Mouse (Mus musculus): ENCODE data around the gene Trappc6b. TPM values are rescaled to one million over a fixed set of nuclear protein-coding genes. Genes with fewer than 3 reads are reported as not detected.
A peak's percentile ranks its signal among the peaks of the same experiment; 100 is the strongest.
"Not testable (repeated sequence)": the region's sequence is repeated elsewhere in the genome, so short reads cannot be mapped to it uniquely, and the experiment has no call there.

Trappc6b gene
- polyA plus RNA-seq, 1 experiment from 2014 or later: 89.9 TPM

- ATAC-seq: no peak
- H3K4me2 ChIP-seq (replicated peaks; ENCODE audit: low read depth): peak overlapping the region; percentile 67
These were observed 950 bp downstream of the Trappc6b start for GRCm38 (mm10) chr12:59060322-59060721.

GRCm38 (mm10) chr12:59058242-59058641 is 3.0 kb downstream of the Trappc6b start:
- WGBS: 92% methylated on average over 5 of the region's 5 CpGs
- H3K4me1 ChIP-seq (replicated peaks; ENCODE audit: control insufficient read depth, insufficient read depth, low read length); H3K9ac ChIP-seq (ENCODE audit: low read depth, low read length); ATAC-seq; H3K9me3 ChIP-seq (ENCODE audit: control insufficient read depth); H3K4me2 ChIP-seq (replicated peaks; ENCODE audit: low read depth); H3K4me3 ChIP-seq (ENCODE audit: low read depth, low read length); H3K27me3 ChIP-seq (replicated peaks; ENCODE audit: control insufficient read depth, insufficient read depth, low read length); H3K36me3 ChIP-seq (ENCODE audit: control insufficient read depth, insufficient read depth); H3K27ac ChIP-seq (ENCODE audit: low read depth, low read length): not testable (repeated sequence)

More at GRCm38 (mm10) chr12:59060322-59060721, 950 bp downstream of the Trappc6b start:
- Histone ChIP-seq H3K4me3 (ENCODE audit: low read depth, low read length) (peak overlapping the region; percentile 78), H3K4me1 (replicated peaks; ENCODE audit: control insufficient read depth, insufficient read depth, low read length) (0 out of 2 replicates have a peak, but pooled peaks cover 5% of the 10 kb centered on the region), H3K36me3 (ENCODE audit: control insufficient read depth, insufficient read depth) (peaks cover 4% of the 10 kb centered on the region; the same call in 1 of the 2 replicates), H3K9me3 (ENCODE audit: control insufficient read depth) (no peaks in the 10 kb centered on the region), H3K9ac (ENCODE audit: low read depth, low read length) (peak overlapping the region; percentile 94), H3K27ac (ENCODE audit: low read depth, low read length) (no peak overlapping the region), H3K27me3 (replicated peaks; ENCODE audit: control insufficient read depth, insufficient read depth, low read length) (no peaks in the 10 kb centered on the region)
- no peak for TF ChIP-seq CTCF (IDR thresholded peaks at IDR 0.05; ENCODE audit: low read depth)
- 53% methylated on average over 4 of the region's 4 CpGs for WGBS

- no peak for ATAC-seq
- H3K4me2 ChIP-seq (replicated peaks; ENCODE audit: low read depth): no peak overlapping the region
- WGBS: 97% methylated on average over 11 of the region's 11 CpGs
- H3K9ac ChIP-seq (ENCODE audit: low read depth, low read length): no peak overlapping the region
- H3K9me3 ChIP-seq (ENCODE audit: control insufficient read depth): no peaks in the 10 kb centered on the region
- H3K4me1 ChIP-seq (replicated peaks; ENCODE audit: control insufficient read depth, insufficient read depth, low read length): 0 out of 2 replicates have a peak, but pooled peaks cover 5% of the 10 kb centered on the region
- peaks cover 4% of the 10 kb centered on the region; the same call in 1 of the 2 replicates for H3K36me3 ChIP-seq (ENCODE audit: control insufficient read depth, insufficient read depth)
- TF ChIP-seq CTCF (IDR thresholded peaks at IDR 0.05; ENCODE audit: low read depth): no peak
- no peak overlapping the region for H3K4me3 ChIP-seq (ENCODE audit: low read depth, low read length)
- H3K27me3 ChIP-seq (replicated peaks; ENCODE audit: control insufficient read depth, insufficient read depth, low read length): no peaks in the 10 kb centered on the region
- no peak overlapping the region for H3K27ac ChIP-seq (ENCODE audit: low read depth, low read length)
These were observed 5.0 kb downstream of the Trappc6b start for GRCm38 (mm10) chr12:59056222-59056621.

GRCm38 (mm10) chr12:59055196-59055850 is 5.9 kb downstream of the Trappc6b start:
- Histone ChIP-seq H3K27ac (ENCODE audit: low read depth, low read length) (no peak overlapping the region), H3K27me3 (replicated peaks; ENCODE audit: control insufficient read depth, insufficient read depth, low read length) (no peaks in the 10 kb centered on the region), H3K36me3 (ENCODE audit: control insufficient read depth, insufficient read depth) (peaks cover 7% of the 10 kb centered on the region; the same call in 1 of the 2 replicates), H3K4me3 (ENCODE audit: low read depth, low read length) (no peak overlapping the region), H3K4me1 (replicated peaks; ENCODE audit: control insufficient read depth, insufficient read depth, low read length) (0 out of 2 replicates have a peak, but pooled peaks cover 4% of the 10 kb centered on the region), H3K9me3 (ENCODE audit: control insufficient read depth) (no peaks in the 10 kb centered on the region), H3K4me2 (replicated peaks; ENCODE audit: low read depth) (no peak overlapping the region), H3K9ac (ENCODE audit: low read depth, low read length) (no peak overlapping the region)
- ATAC-seq: no peak
- TF ChIP-seq CTCF (IDR thresholded peaks at IDR 0.05; ENCODE audit: low read depth): no peak
- 77% methylated on average over 4 of the region's 4 CpGs for WGBS

- Histone ChIP-seq H3K4me2 (replicated peaks; ENCODE audit: low read depth) (no peak overlapping the region), H3K9me3 (ENCODE audit: control insufficient read depth) (no peaks in the 10 kb centered on the region), H3K36me3 (ENCODE audit: control insufficient read depth, insufficient read depth) (peaks cover 14% of the 10 kb centered on the region; the same call in 1 of the 2 replicates), H3K27ac (ENCODE audit: low read depth, low read length) (no peak overlapping the region), H3K4me3 (ENCODE audit: low read depth, low read length) (no peak overlapping the region), H3K4me1 (replicated peaks; ENCODE audit: control insufficient read depth, insufficient read depth, low read length) (no peaks in the 10 kb centered on the region), H3K9ac (ENCODE audit: low read depth, low read length) (no peak overlapping the region), H3K27me3 (replicated peaks; ENCODE audit: control insufficient read depth, insufficient read depth, low read length) (no peaks in the 10 kb centered on the region)
- ATAC-seq: no peak
- no peak for TF ChIP-seq CTCF (IDR thresholded peaks at IDR 0.05; ENCODE audit: low read depth)
These were observed 7.3 kb downstream of the Trappc6b start for GRCm38 (mm10) chr12:59053976-59054375.

- no peak for TF ChIP-seq CTCF (IDR thresholded peaks at IDR 0.05; ENCODE audit: low read depth)
- Histone ChIP-seq H3K36me3 (ENCODE audit: control insufficient read depth, insufficient read depth) (peaks cover 15% of the 10 kb centered on the region), H3K4me3 (ENCODE audit: low read depth, low read length) (no peak overlapping the region), H3K4me2 (replicated peaks; ENCODE audit: low read depth) (no peak overlapping the region), H3K9me3 (ENCODE audit: control insufficient read depth) (no peaks in the 10 kb centered on the region), H3K9ac (ENCODE audit: low read depth, low read length) (no peak overlapping the region), H3K27me3 (replicated peaks; ENCODE audit: control insufficient read depth, insufficient read depth, low read length) (no peaks in the 10 kb centered on the region), H3K27ac (ENCODE audit: low read depth, low read length) (no peak overlapping the region), H3K4me1 (replicated peaks; ENCODE audit: control insufficient read depth, insufficient read depth, low read length) (no peaks in the 10 kb centered on the region)
- ATAC-seq: no peak
- WGBS: 75% methylated on average over 5 of the region's 5 CpGs
These were observed 8.1 kb downstream of the Trappc6b start for GRCm38 (mm10) chr12:59053166-59053565.
